Comparison of ENCODE assay signal across 11 mouse cellular contexts in the genomic region with DNA sequence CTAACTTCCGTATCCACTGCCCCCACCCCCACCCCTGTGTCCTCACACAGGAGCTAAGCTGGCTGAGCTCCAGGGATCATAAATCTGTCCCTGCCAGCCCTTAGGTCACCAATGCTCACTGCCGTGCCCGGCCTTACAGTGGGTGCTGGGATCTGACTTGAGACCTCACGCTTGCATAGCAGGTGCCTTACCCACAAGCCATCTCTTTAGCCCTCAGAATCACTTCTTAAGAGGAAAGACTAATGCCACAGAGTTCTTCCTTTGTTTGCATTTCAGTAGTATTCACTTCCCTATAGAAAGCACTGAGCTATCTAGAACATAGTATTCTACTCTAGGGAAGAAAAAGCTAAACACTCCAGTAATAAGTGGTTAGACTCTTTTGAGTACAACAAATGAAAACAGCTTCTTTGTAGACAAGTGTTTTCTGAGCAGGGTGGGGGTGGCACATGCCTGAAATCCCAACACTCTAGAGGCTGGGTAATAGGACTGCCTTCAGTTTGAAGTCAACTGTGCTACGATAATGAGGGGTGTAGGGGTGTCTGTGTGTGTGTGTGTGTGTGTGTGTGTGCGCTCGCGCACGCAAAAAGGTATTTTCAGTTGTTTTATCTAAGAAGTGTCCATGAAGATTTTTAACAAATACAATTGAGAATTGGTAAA. TPM values are rescaled to one million over a fixed set of nuclear protein-coding genes. Genes with fewer than 3 reads are reported as not detected.
DNase-seq lines count a peak whose midpoint lies in the region; ATAC-seq and TF ChIP-seq lines count a peak whose summit lies in the region.
"Had no signal": no experiment of that assay in that cellular context is flagged by ENCODE, and none has a peak within 500 bp of the region (broad histone marks: within the 10 kb centered on the region; RNA-seq: fewer than 3 reads in every experiment).

No protein-coding gene starts in this region.

- no peak for TF ChIP-seq CTCF in left cerebral cortex, adult 2 months (IDR thresholded peaks at IDR 0.05)

- no peaks in the 10 kb centered on the region for H3K36me3 ChIP-seq in stomach, embryonic 16.5 days (ENCODE audit: control insufficient read depth, insufficient read depth, low read length)

- H3K9ac ChIP-seq in stomach, embryonic 16.5 days (ENCODE audit: low read length), result no peak overlapping the region
- H3K9ac ChIP-seq: limb, embryonic 13.5 days had no signal

- WGBS in stomach, embryonic 16.5 days, result 78% methylated on average over 9 of the region's 9 CpGs

- intact Hi-C loops in left cerebral cortex, adult 2 months (cut with DNase I), result no loop called here

- DNase-seq in ovary, postnatal 36 days (ENCODE audit: low spot score), result peak; percentile 7
- DNase-seq in ovary, adult 18-20 months (ENCODE audit: low spot score), result no peak
- DNase-seq in c-Kit-positive CD71-negative TER-119-negative erythroid progenitor cells, embryonic 14.5 days (ENCODE audit: low read depth), result peak; percentile 22
- peak; percentile 64 for DNase-seq in lung, postnatal 14 days
- no peak for DNase-seq in layer of hippocampus, adult 8-10 months (ENCODE audit: low spot score in 2 of 2)
- DNase-seq in left cerebral cortex, adult 2 months (ENCODE audit: extremely low spot score in 1 of 2, low spot score in 2 of 2), result no peak
- DNase-seq in cerebellum, adult 11 months, result no peak
- DNase-seq: cerebellum, postnatal 10 days had no signal

- ATAC-seq in stomach, embryonic 16.5 days (ENCODE audit: insufficient read depth, low FRiP score), result peak; percentile 44; the same call in 1 of the 2 replicates

- no peak overlapping the region for H3K4me3 ChIP-seq in stomach, embryonic 16.5 days (replicated peaks; ENCODE audit: low read length)
- H3K4me3 ChIP-seq in left cerebral cortex, adult 2 months, result no peak overlapping the region
- H3K4me3 ChIP-seq: limb, embryonic 13.5 days had no signal

- no peak overlapping the region for H3K4me2 ChIP-seq in stomach, embryonic 16.5 days (ENCODE audit: low read depth, low read length)
- H3K4me2 ChIP-seq: limb, embryonic 13.5 days had no signal

- H3K9me3 ChIP-seq in stomach, embryonic 16.5 days (replicated peaks; ENCODE audit: control insufficient read depth, low read length), result no peaks in the 10 kb centered on the region
- H3K9me3 ChIP-seq: limb, embryonic 13.5 days had no signal

- no peak overlapping the region for H3K27ac ChIP-seq in stomach, embryonic 16.5 days (ENCODE audit: low read length)
- no peak overlapping the region for H3K27ac ChIP-seq in left cerebral cortex, adult 2 months
- H3K27ac ChIP-seq: limb, embryonic 13.5 days had no signal

- no peaks in the 10 kb centered on the region for H3K4me1 ChIP-seq in stomach, embryonic 16.5 days (ENCODE audit: control insufficient read depth, insufficient read depth, low read length)
- H3K4me1 ChIP-seq: limb, embryonic 13.5 days had no signal

- no peaks in the 10 kb centered on the region for H3K27me3 ChIP-seq in stomach, embryonic 16.5 days (ENCODE audit: control insufficient read depth, insufficient read depth, low read length)
- H3K27me3 ChIP-seq: CH12.LX; limb, embryonic 13.5 days had no signal

RNA-seq across cellular contexts. Expression of a gene that starts 34.4 kb away (rescaled TPM):
- 34.9 and 41.5 TPM in 2 replicates for polyA plus RNA-seq in stomach, embryonic 16.5 days (2015; fragmentation: Nextera tagmentation; extraction: Ambion mirVana)
- 10 to 100 TPM; 39.8 to 54.5 (median 45.0) TPM for total RNA-seq in layer of hippocampus, adult 8-10 months (2022)
- 10 to 100 TPM; 40.1 to 42.4 TPM for total RNA-seq in left cerebral cortex, adult 2 months (2021)

RNA-seq across cellular contexts. Expression of a gene that starts 45.9 kb away (rescaled TPM):
- 7.7 and 8.1 TPM in 2 replicates for polyA plus RNA-seq in stomach, embryonic 16.5 days (2015; fragmentation: Nextera tagmentation; extraction: Ambion mirVana)
- 10 to 100 TPM; 21.5 to 28.4 (median 24.6) TPM for total RNA-seq in layer of hippocampus, adult 8-10 months (2022)
- total RNA-seq in left cerebral cortex, adult 2 months (2021), result 10 to 100 TPM; 42.8 to 45.5 TPM

RNA-seq across cellular contexts. Expression of a gene that starts 47.1 kb away (rescaled TPM):
- polyA plus RNA-seq in stomach, embryonic 16.5 days (2015; fragmentation: Nextera tagmentation; extraction: Ambion mirVana), result 17.7 and 17.9 TPM in 2 replicates
- 10 to 100 TPM; 16.4 to 18.6 (median 17.5) TPM for total RNA-seq in layer of hippocampus, adult 8-10 months (2022)
- total RNA-seq in left cerebral cortex, adult 2 months (2021), result 10 to 100 TPM; 16.3 to 16.5 TPM

Comparison
In these comparisons a context has a peak if more than half of its experiments do, and no peak if none do; other contexts are left out.
1. DNase-seq: peak in ovary, postnatal 36 days (single experiment), c-Kit-positive CD71-negative TER-119-negative erythroid progenitor cells, embryonic 14.5 days (single experiment) and lung, postnatal 14 days (single experiment); none in ovary, adult 18-20 months (single experiment), layer of hippocampus, adult 8-10 months (0 of 2), left cerebral cortex, adult 2 months (0 of 2) and cerebellum, adult 11 months (single experiment).